Mouse (Mus musculus): ENCODE measurements at regions not wholly inside any gene's neighbourhood (a gene's known extent, or its start where the extent isn't known, plus 50 kb on each side); places are given as distances from the start of the nearest gene placed in this dataset.

GRCm38 (mm10) chr9:31610212-31610611 lies 145.9 kb upstream of the Tmem45b start:
- DNase-seq (ENCODE audit: low read depth, low spot score): no peak
- H3K27ac ChIP-seq (ENCODE audit: control insufficient read depth, low read depth, low read length): no peak overlapping the region
- no peaks in the 10 kb centered on the region for H3K36me3 ChIP-seq (ENCODE audit: control insufficient read depth in 1 of 2, insufficient read depth in 2 of 2, low read length in 2 of 2)
- no peaks in the 10 kb centered on the region for H3K4me1 ChIP-seq (ENCODE audit: control insufficient read depth in 1 of 2, insufficient read depth in 2 of 2, low read length in 2 of 2)
- no peaks in the 10 kb centered on the region for H3K79me2 ChIP-seq (ENCODE audit: control insufficient read depth, insufficient read depth, low read length, poor library complexity)
- TF ChIP-seq MYB (IDR thresholded peaks at IDR 0.05; ENCODE audit: low read depth, low read length): no peak
- no peak for TF ChIP-seq MXI1 (IDR thresholded peaks at IDR 0.05; ENCODE audit: low read depth, low read length)
- TF ChIP-seq RCOR1 (IDR thresholded peaks at IDR 0.05; ENCODE audit: low read depth, low read length): no peak
- no peak overlapping the region for H3K9ac ChIP-seq (ENCODE audit: control insufficient read depth, low read depth, low read length, poor library complexity, severe bottlenecking)
- no peak overlapping the region for H3K4me3 ChIP-seq (ENCODE audit: control insufficient read depth in 1 of 2, insufficient read depth in 1 of 2, low read depth in 2 of 2, low read length in 2 of 2)
- H3K27me3 ChIP-seq (ENCODE audit: control insufficient read depth in 1 of 2, insufficient read depth in 2 of 2, low read length in 2 of 2): no peaks in the 10 kb centered on the region
- no peaks in the 10 kb centered on the region for H3K9me3 ChIP-seq (replicated peaks; ENCODE audit: insufficient read depth, low read length)

DNA sequence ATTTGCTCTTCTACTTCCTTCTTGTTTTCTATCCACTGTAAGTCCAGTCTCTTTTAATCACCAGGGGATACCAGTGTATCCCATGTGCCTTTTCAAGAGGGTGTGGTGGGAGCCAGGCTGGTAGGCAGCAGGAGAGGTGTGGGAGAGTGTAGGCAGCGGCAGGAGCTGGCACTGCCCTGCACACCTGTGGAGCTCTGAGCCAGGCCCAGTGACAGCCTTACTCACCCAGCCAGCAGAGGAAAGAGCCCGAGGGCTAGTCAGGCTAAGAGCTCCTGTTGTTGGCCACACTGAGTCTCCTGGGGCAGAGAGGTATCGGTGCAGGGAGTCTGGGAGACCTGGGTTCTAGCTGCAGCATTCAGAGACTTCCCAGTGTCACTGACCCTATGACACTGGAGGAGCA lies 145.5 kb upstream of the Tmem45b start:
- no peak for DNase-seq (ENCODE audit: low read depth, low spot score)
- TF ChIP-seq KAT2A (conservative IDR thresholded peaks at IDR 0.05; ENCODE audit: low read depth, low read length) (no peak), HCFC1 (IDR thresholded peaks at IDR 0.05; ENCODE audit: low read depth, low read length) (no peak), USF1 (IDR thresholded peaks at IDR 0.05; ENCODE audit: low read depth, low read length) (no peak), MAZ (IDR thresholded peaks at IDR 0.05; ENCODE audit: low read depth, low read length) (no peak)
- no peaks in the 10 kb centered on the region for H3K36me3 ChIP-seq (ENCODE audit: control insufficient read depth in 1 of 2, insufficient read depth in 2 of 2, low read length in 2 of 2)
- no peaks in the 10 kb centered on the region for H3K4me1 ChIP-seq (ENCODE audit: control insufficient read depth in 1 of 2, insufficient read depth in 2 of 2, low read length in 2 of 2)
- no peak overlapping the region for H3K9ac ChIP-seq (ENCODE audit: control insufficient read depth, low read depth, low read length, poor library complexity, severe bottlenecking)
- no peak overlapping the region for H3K27ac ChIP-seq (ENCODE audit: control insufficient read depth, low read depth, low read length)
- H3K79me2 ChIP-seq (ENCODE audit: control insufficient read depth, insufficient read depth, low read length, poor library complexity): no peaks in the 10 kb centered on the region
- H3K27me3 ChIP-seq (ENCODE audit: control insufficient read depth in 1 of 2, insufficient read depth in 2 of 2, low read length in 2 of 2): no peaks in the 10 kb centered on the region
- no peaks in the 10 kb centered on the region for H3K9me3 ChIP-seq (replicated peaks; ENCODE audit: insufficient read depth, low read length)
- H3K4me3 ChIP-seq (ENCODE audit: control insufficient read depth in 1 of 2, insufficient read depth in 1 of 2, low read depth in 2 of 2, low read length in 2 of 2): no peak overlapping the region

GRCm38 (mm10) chr9:31608084-31608870 lies 144.0 kb upstream of the Tmem45b start:
- TF ChIP-seq CHD2 (IDR thresholded peaks at IDR 0.05; ENCODE audit: low read length) (no peak), E2F4 (IDR thresholded peaks at IDR 0.05; ENCODE audit: borderline replicate concordance, low read depth, low read length) (no peak), HCFC1 (IDR thresholded peaks at IDR 0.05; ENCODE audit: low read depth, low read length) (no peak), BHLHE40 (IDR thresholded peaks at IDR 0.05; ENCODE audit: borderline replicate concordance, low read depth, low read length) (no peak), USF1 (IDR thresholded peaks at IDR 0.05; ENCODE audit: low read depth, low read length) (no peak), KAT2A (conservative IDR thresholded peaks at IDR 0.05; ENCODE audit: low read depth, low read length) (no peak), ZNF384 (IDR thresholded peaks at IDR 0.05; ENCODE audit: low read depth, low read length) (no peak), MEF2A (IDR thresholded peaks at IDR 0.05; ENCODE audit: extremely low read depth, insufficient replicate concordance, low read depth, low read length, poor library complexity, severe bottlenecking) (no peak), MYB (IDR thresholded peaks at IDR 0.05; ENCODE audit: low read depth, low read length) (no peak), MAFK (IDR thresholded peaks at IDR 0.05; ENCODE audit: borderline replicate concordance, low read depth, low read length) (no peak), ZMIZ1 (IDR thresholded peaks at IDR 0.05; ENCODE audit: low read depth, low read length) (no peak), MAZ (IDR thresholded peaks at IDR 0.05; ENCODE audit: low read depth, low read length) (no peak), EP300 (IDR thresholded peaks at IDR 0.05; ENCODE audit: low read depth in 1 of 2, low read length in 2 of 2) (no peak), NELFE (IDR thresholded peaks at IDR 0.05; ENCODE audit: low read depth, low read length) (no peak), CHD1 (IDR thresholded peaks at IDR 0.05; ENCODE audit: low read depth, low read length) (no peak)
- Histone ChIP-seq H3K27ac (ENCODE audit: control insufficient read depth, low read depth, low read length) (no peak overlapping the region), H3K27me3 (ENCODE audit: control insufficient read depth in 1 of 2, insufficient read depth in 2 of 2, low read length in 2 of 2) (no peaks in the 10 kb centered on the region), H3K4me3 (ENCODE audit: control insufficient read depth in 1 of 2, insufficient read depth in 1 of 2, low read depth in 2 of 2, low read length in 2 of 2) (no peak overlapping the region), H3K36me3 (ENCODE audit: control insufficient read depth in 1 of 2, insufficient read depth in 2 of 2, low read length in 2 of 2) (no peaks in the 10 kb centered on the region), H3K4me1 (ENCODE audit: control insufficient read depth in 1 of 2, insufficient read depth in 2 of 2, low read length in 2 of 2) (no peaks in the 10 kb centered on the region), H3K79me2 (ENCODE audit: control insufficient read depth, insufficient read depth, low read length, poor library complexity) (no peaks in the 10 kb centered on the region), H3K9me3 (replicated peaks; ENCODE audit: insufficient read depth, low read length) (no peaks in the 10 kb centered on the region), H3K9ac (ENCODE audit: control insufficient read depth, low read depth, low read length, poor library complexity, severe bottlenecking) (no peak overlapping the region)
- no peak for DNase-seq (ENCODE audit: low read depth, low spot score)

Data from MEL (cell line).